Mouse (Mus musculus) embryonic fibroblast, embryonic 13.5 days (primary cell): ENCODE data around the gene Psmc5.

Source experiments
- CTCF ChIP-seq: IDR thresholded peaks from 2 replicates; pipeline ENCODE4 v1.5.1; 2011; ENCODE audit warnings: mild to moderate bottlenecking, control low read depth, low read length, moderate library complexity, borderline replicate concordance; ENCODE audit not compliant: insufficient read depth
- POLR2A ChIP-seq: IDR thresholded peaks from 2 replicates; pipeline ENCODE4 v1.6.1; 2011; ENCODE audit warnings: low read depth, mild to moderate bottlenecking, control low read depth, low read length, moderate library complexity

GRCm38 (mm10) chr11:106308162-106308561 lies 52.2 kb downstream of the Psmc5 start:
- TF ChIP-seq CTCF (no peak), POLR2A (no peak)
